Mouse (Mus musculus) forebrain, embryonic 14.5 days (tissue): ENCODE data around the gene Gm20388. TPM values are rescaled to one million over a fixed set of nuclear protein-coding genes. Genes with fewer than 3 reads are reported as not detected.

Source experiments
- ATAC-seq: fragments of 200-750 bp; cut with Nextera tagmentation; 2 replicates; pipeline ENCODE4 v1.8.0; 2017; ENCODE audit warnings: mild to moderate bottlenecking, moderate library complexity
- DNase-seq: peaks from one replicate; pipeline ENCODE4 v3.0.0-alpha.2; 2015; ENCODE audit warnings: low spot score
- H3K27ac ChIP-seq: fragments of 300-500 bp; sonication (generic); 2 replicates; pipeline ENCODE4 v1.5.1; 2014; ENCODE audit warnings: low read depth, mild to moderate bottlenecking, control low read depth, low read length, moderate library complexity
- H3K27me3 ChIP-seq: fragments of 300-500 bp; sonication (generic); replicated peaks from 2 replicates; pipeline ENCODE4 v1.6.1; 2014; ENCODE audit warnings: low read length, control low read depth, mixed read lengths; ENCODE audit not compliant: control insufficient read depth, insufficient read depth
- H3K36me3 ChIP-seq: fragments of 300-500 bp; sonication (generic); 2 replicates; pipeline ENCODE4 v1.6.1; 2014; ENCODE audit warnings: low read length, control low read depth; ENCODE audit not compliant: control insufficient read depth, insufficient read depth
- H3K4me1 ChIP-seq: fragments of 300-500 bp; sonication (generic); 2 replicates; pipeline ENCODE4 v1.6.1; 2014; ENCODE audit warnings: antibody characterized with exemption, low read length, control low read depth; ENCODE audit not compliant: control insufficient read depth, insufficient read depth
- H3K4me2 ChIP-seq: fragments of 300-500 bp; sonication (generic); 2 replicates; pipeline ENCODE4 v1.6.1; 2014; ENCODE audit warnings: mild to moderate bottlenecking, control low read depth, low read length
- H3K4me3 ChIP-seq: fragments of 300-500 bp; sonication (generic); 2 replicates; pipeline ENCODE4 v1.5.1; 2014; ENCODE audit warnings: low read depth, low read length, control low read depth
- H3K9ac ChIP-seq: fragments of 300-500 bp; sonication (generic); 2 replicates; pipeline ENCODE4 v1.6.1; 2014; ENCODE audit warnings: mild to moderate bottlenecking, low read length, control low read depth, moderate library complexity
- H3K9me3 ChIP-seq: fragments of 300-500 bp; sonication (generic); replicated peaks from 2 replicates; pipeline ENCODE4 v1.6.1; 2016; ENCODE audit warnings: low read length, control low read depth, mixed read lengths; ENCODE audit not compliant: control insufficient read depth
- WGBS: fragments of 180-500 bp; shearing (Covaris S2); extraction: QIAGEN DNeasy Blood & Tissue Kit; methylation state at CpG from one replicate; pipeline ENCODE4 v1.1.7; 2014; 5-methylcytosine and 5-hydroxymethylcytosine counted together
- polyA plus RNA-seq: library from polyadenylated mRNA; unstranded; fragments of >200 nt; fragmentation: Nextera tagmentation; extraction: Ambion mirVana; gene quantifications from 2 replicates; pipeline ENCODE4 v1.2.1, GENCODE M21; 2014

Gene Gm20388
- polyA plus RNA-seq, 1 experiment from 2014 or later = 7.4 TPM

GRCm38 (mm10) chr8:120276051-120276890, 365.6 kb downstream of the Gm20388 start:
- under 1% methylated on average over 47 of the region's 49 CpGs for WGBS

GRCm38 (mm10) chr8:120276891-120277426, 366.3 kb downstream of the Gm20388 start:
- ATAC-seq = no peak
- Histone ChIP-seq H3K4me2 (peak overlapping the region; percentile 67), H3K9ac (peak overlapping the region; percentile 62), H3K4me1 (peaks cover 23% of the 10 kb centered on the region), H3K27ac (peak overlapping the region; percentile 77; the same call in 1 of the 2 replicates), H3K36me3 (no peaks in the 10 kb centered on the region), H3K27me3 (no peaks in the 10 kb centered on the region), H3K4me3 (peak overlapping the region; percentile 23), H3K9me3 (no peaks in the 10 kb centered on the region)
- no peak for DNase-seq
- 11% methylated on average over 16 of the region's 16 CpGs for WGBS

More at GRCm38 (mm10) chr8:120276051-120276890, 365.6 kb downstream of the Gm20388 start:
- peak overlapping the region; percentile 77 for H3K27ac ChIP-seq
- no peaks in the 10 kb centered on the region for H3K9me3 ChIP-seq
- peak; percentile 82 for ATAC-seq
- H3K4me1 ChIP-seq = peaks cover 26% of the 10 kb centered on the region
- H3K36me3 ChIP-seq = no peaks in the 10 kb centered on the region
- peak overlapping the region; percentile 67 for H3K4me2 ChIP-seq
- peak overlapping the region; percentile 23 for H3K4me3 ChIP-seq
- H3K9ac ChIP-seq = peak overlapping the region; percentile 62
- peak; percentile 83 for DNase-seq
- H3K27me3 ChIP-seq = no peaks in the 10 kb centered on the region

- H3K27me3 ChIP-seq = no peaks in the 10 kb centered on the region
- no peak overlapping the region for H3K4me2 ChIP-seq
- H3K9ac ChIP-seq = no peak overlapping the region
- H3K4me1 ChIP-seq = peaks cover 26% of the 10 kb centered on the region
- WGBS = 80% methylated on average over 14 of the region's 14 CpGs
- no peak overlapping the region for H3K4me3 ChIP-seq
- H3K27ac ChIP-seq = no peak overlapping the region
- DNase-seq = no peak
- H3K9me3 ChIP-seq = no peaks in the 10 kb centered on the region
- no peaks in the 10 kb centered on the region for H3K36me3 ChIP-seq
- no peak for ATAC-seq
Observed at GRCm38 (mm10) chr8:120278009-120278408, 367.4 kb downstream of the Gm20388 start.

- H3K4me1 ChIP-seq = peaks cover 35% of the 10 kb centered on the region
- 77% methylated on average over 7 of the region's 8 CpGs for WGBS
- ATAC-seq = no peak
Observed at GRCm38 (mm10) chr8:120279418-120279817, 368.8 kb downstream of the Gm20388 start.

GRCm38 (mm10) chr8:120281487-120281886, 370.8 kb downstream of the Gm20388 start:
- ATAC-seq = peak; percentile 66; the same call in 1 of the 2 replicates
- Histone ChIP-seq H3K4me1 (peaks cover 33% of the 10 kb centered on the region), H3K4me2 (no peak overlapping the region), H3K36me3 (no peaks in the 10 kb centered on the region), H3K9me3 (no peaks in the 10 kb centered on the region), H3K9ac (no peak overlapping the region), H3K27ac (no peak overlapping the region), H3K27me3 (no peaks in the 10 kb centered on the region), H3K4me3 (no peak overlapping the region)
- peak; percentile 92 for DNase-seq
- WGBS = 15% methylated on average over 4 of the region's 4 CpGs

More at GRCm38 (mm10) chr8:120279418-120279817, 368.8 kb downstream of the Gm20388 start:
- H3K27ac ChIP-seq = no peak overlapping the region
- H3K9me3 ChIP-seq = no peaks in the 10 kb centered on the region
- H3K27me3 ChIP-seq = no peaks in the 10 kb centered on the region
- no peak overlapping the region for H3K9ac ChIP-seq
- no peak for DNase-seq
- H3K4me3 ChIP-seq = no peak overlapping the region
- H3K4me2 ChIP-seq = no peak overlapping the region
- no peaks in the 10 kb centered on the region for H3K36me3 ChIP-seq

- Histone ChIP-seq H3K4me1 (peaks cover 25% of the 10 kb centered on the region), H3K9me3 (no peaks in the 10 kb centered on the region), H3K36me3 (no peaks in the 10 kb centered on the region), H3K27me3 (no peaks in the 10 kb centered on the region), H3K4me3 (no peak overlapping the region), H3K9ac (0 out of 2 replicates have a peak overlapping the region, but pooled peaks have one; percentile 9), H3K27ac (no peak overlapping the region), H3K4me2 (no peak overlapping the region)
- WGBS = 52% methylated on average over 5 of the region's 5 CpGs
- DNase-seq (no peak), ATAC-seq (no peak)
Observed at GRCm38 (mm10) chr8:120282465-120282864, 371.8 kb downstream of the Gm20388 start.

- DNase-seq (peak; percentile 67), ATAC-seq (peak; percentile 43)
- Histone ChIP-seq H3K27ac (peak overlapping the region; percentile 65; the same call in 1 of the 2 replicates), H3K4me2 (no peak overlapping the region), H3K27me3 (no peaks in the 10 kb centered on the region), H3K4me3 (no peak overlapping the region), H3K36me3 (no peaks in the 10 kb centered on the region), H3K9me3 (no peaks in the 10 kb centered on the region), H3K4me1 (peaks cover 34% of the 10 kb centered on the region), H3K9ac (0 out of 2 replicates have a peak overlapping the region, but pooled peaks have one; percentile 29)
- 36% methylated on average over 9 of the region's 9 CpGs for WGBS
Observed at GRCm38 (mm10) chr8:120284265-120284664, 373.6 kb downstream of the Gm20388 start.

- Histone ChIP-seq H3K4me3 (no peak overlapping the region), H3K9me3 (no peaks in the 10 kb centered on the region), H3K9ac (0 out of 2 replicates have a peak overlapping the region, but pooled peaks have one; percentile 29), H3K27me3 (no peaks in the 10 kb centered on the region), H3K4me2 (no peak overlapping the region), H3K4me1 (peaks cover 41% of the 10 kb centered on the region), H3K27ac (peak overlapping the region; percentile 65; the same call in 1 of the 2 replicates), H3K36me3 (no peaks in the 10 kb centered on the region)
- DNase-seq (no peak), ATAC-seq (no peak)
- WGBS = 51% methylated on average over 3 of the region's 3 CpGs
Observed at GRCm38 (mm10) chr8:120285033-120285432, 374.4 kb downstream of the Gm20388 start.
